Mouse (Mus musculus) heart, embryonic 13.5 days (tissue): ENCODE results near the gene Ahnak. TPM values are rescaled to one million over a fixed set of nuclear protein-coding genes. Genes with fewer than 3 reads are reported as not detected.

Source experiments
- polyA plus RNA-seq: library from polyadenylated mRNA; unstranded; fragments of >200 nt; fragmentation: Nextera tagmentation; extraction: Ambion mirVana; gene quantifications from 2 replicates; pipeline ENCODE4 v1.2.1, GENCODE M21; 2015

Gene Ahnak
- polyA plus RNA-seq, 1 experiment from 2014 or later = 22.8 TPM

Other genes with a start within 250 kb of the Ahnak start
- gene 1700092M07Rik, start 248.6 kb upstream of the Ahnak start, polyA plus RNA-seq = 1.3 and 1.4 TPM in 2 replicates
- gene Stx5a, start 247.9 kb upstream of the Ahnak start, polyA plus RNA-seq = 81.1 and 87.5 TPM in 2 replicates
- 123 and 124 TPM in 2 replicates for gene Nxf1, start 232.2 kb upstream of the Ahnak start, polyA plus RNA-seq
- 154 and 167 TPM in 2 replicates for gene Tmem223, start 218.3 kb upstream of the Ahnak start, polyA plus RNA-seq
- 54.5 and 60.7 TPM in 2 replicates for gene Tmem179b, start 214.8 kb upstream of the Ahnak start, polyA plus RNA-seq
- 18.2 and 19.6 TPM in 2 replicates for gene Taf6l, start 202.9 kb upstream of the Ahnak start, polyA plus RNA-seq
- 129 and 143 TPM in 2 replicates for gene Polr2g, start 190.7 kb upstream of the Ahnak start, polyA plus RNA-seq
- gene Zbtb3, start 186.7 kb upstream of the Ahnak start, polyA plus RNA-seq = 3.7 and 3.9 TPM in 2 replicates
- gene Ttc9c, start 170.0 kb upstream of the Ahnak start, polyA plus RNA-seq = 32.9 and 38.9 TPM in 2 replicates
- 2.9 TPM in 2 replicates for gene Hnrnpul2, start 169.3 kb upstream of the Ahnak start, polyA plus RNA-seq
- not detected in 2 replicates for gene AC129217.1, start 159.5 kb upstream of the Ahnak start, polyA plus RNA-seq
- gene Bscl2, start 151.8 kb upstream of the Ahnak start, polyA plus RNA-seq = 44.6 and 45.3 TPM in 2 replicates
- 2.2 TPM in 2 replicates for gene Gng3, start 150.1 kb upstream of the Ahnak start, polyA plus RNA-seq
- 0.79 and 0.88 TPM in 2 replicates for gene Lrrn4cl, start 138.5 kb upstream of the Ahnak start, polyA plus RNA-seq
- 112 and 139 TPM in 2 replicates for gene Ubxn1, start 117.8 kb upstream of the Ahnak start, polyA plus RNA-seq
- gene Uqcc3, start 108.4 kb upstream of the Ahnak start, polyA plus RNA-seq = 56.6 and 62.6 TPM in 2 replicates
- 48.2 and 49.5 TPM in 2 replicates for gene Lbhd1, start 105.6 kb upstream of the Ahnak start, polyA plus RNA-seq
- gene Gm49403, start 105.4 kb upstream of the Ahnak start, polyA plus RNA-seq = not detected in 2 replicates
- gene 1810009A15Rik, start 100.4 kb upstream of the Ahnak start, polyA plus RNA-seq = 61.9 and 71.3 TPM in 2 replicates
- not detected in 2 replicates for gene Gm49416, start 100.4 kb upstream of the Ahnak start, polyA plus RNA-seq
- 23.9 and 25.5 TPM in 2 replicates for gene Ints5, start 96.3 kb upstream of the Ahnak start, polyA plus RNA-seq
- gene Ganab, start 91.2 kb upstream of the Ahnak start, polyA plus RNA-seq = 63.5 and 63.8 TPM in 2 replicates
- gene B3gat3, start 68.9 kb upstream of the Ahnak start, polyA plus RNA-seq = 40.6 and 41.4 TPM in 2 replicates
- gene Rom1, start 59.9 kb upstream of the Ahnak start, polyA plus RNA-seq = 2.4 and 2.7 TPM in 2 replicates
- 14.4 and 14.9 TPM in 2 replicates for gene Eml3, start 59.7 kb upstream of the Ahnak start, polyA plus RNA-seq
- gene Mta2, start 47.4 kb upstream of the Ahnak start, polyA plus RNA-seq = 83.6 and 88.0 TPM in 2 replicates
- 16.3 and 17.1 TPM in 2 replicates for gene Tut1, start 35.4 kb upstream of the Ahnak start, polyA plus RNA-seq
- 251 and 281 TPM in 2 replicates for gene Eef1g, start 22.2 kb upstream of the Ahnak start, polyA plus RNA-seq
- not detected in 2 replicates for gene Scgb1a1, start 98.7 kb downstream of the Ahnak start, polyA plus RNA-seq
- gene Asrgl1, start 146.4 kb downstream of the Ahnak start, polyA plus RNA-seq = 12.6 and 13.7 TPM in 2 replicates